Mouse (Mus musculus) heart, embryonic 12.5 days (tissue): ENCODE measurements around the gene Hoxc8. TPM values are rescaled to one million over a fixed set of nuclear protein-coding genes. Genes with fewer than 3 reads are reported as not detected.

Experiments used
- ATAC-seq: fragments of 200-750 bp; cut with Nextera tagmentation; 2 replicates; pipeline ENCODE4 v1.8.0; 2017; ENCODE audit warnings: moderate TSS enrichment, moderate library complexity; ENCODE audit not compliant: insufficient number of reproducible peaks, low FRiP score
- H3K27ac ChIP-seq: fragments of 300-500 bp; sonication (generic); 2 replicates; pipeline ENCODE4 v1.5.1; 2016; ENCODE audit warnings: mild to moderate bottlenecking, moderate library complexity; ENCODE audit not compliant: poor library complexity, severe bottlenecking
- H3K27me3 ChIP-seq: fragments of 300-500 bp; sonication (generic); replicated peaks from 2 replicates; pipeline ENCODE4 v1.6.1; 2016; ENCODE audit warnings: mild to moderate bottlenecking, moderate library complexity
- H3K36me3 ChIP-seq: fragments of 300-500 bp; sonication (generic); 2 replicates; pipeline ENCODE4 v1.6.1; 2016; ENCODE audit warnings: mild to moderate bottlenecking, moderate library complexity
- H3K4me1 ChIP-seq: fragments of 300-500 bp; sonication (generic); replicated peaks from 2 replicates; pipeline ENCODE4 v1.6.1; 2016; ENCODE audit warnings: mild to moderate bottlenecking
- H3K4me2 ChIP-seq: fragments of 300-500 bp; sonication (generic); 2 replicates; pipeline ENCODE4 v1.6.1; 2016; ENCODE audit warnings: mild to moderate bottlenecking, moderate library complexity
- H3K4me3 ChIP-seq: fragments of 300-500 bp; sonication (generic); 2 replicates; pipeline ENCODE4 v1.5.1; 2016; ENCODE audit warnings: mild to moderate bottlenecking
- H3K9ac ChIP-seq: fragments of 300-500 bp; sonication (generic); 2 replicates; pipeline ENCODE4 v1.6.1; 2016; ENCODE audit warnings: mild to moderate bottlenecking, moderate library complexity
- H3K9me3 ChIP-seq: fragments of 300-500 bp; sonication (generic); replicated peaks from 2 replicates; pipeline ENCODE4 v1.6.1; 2016; ENCODE audit warnings: mild to moderate bottlenecking, moderate library complexity
- WGBS: fragments of 180-500 bp; shearing (Covaris S2); methylation state at CpG from one replicate; pipeline ENCODE4 v1.1.7; 2016; 5-methylcytosine and 5-hydroxymethylcytosine counted together
- polyA plus RNA-seq: library from polyadenylated mRNA; unstranded; fragments of >200 nt; fragmentation: Nextera tagmentation; extraction: Ambion mirVana; gene quantifications from 2 replicates; pipeline ENCODE4 v1.2.1, GENCODE M21; 2016

Gene Hoxc8
- polyA plus RNA-seq, 1 experiment from 2014 or later = 0.11 TPM

GRCm38 (mm10) chr15:102965892-102966775, 24.3 kb upstream of the Hoxc8 start:
- WGBS = 4% methylated on average over 29 of the region's 30 CpGs
- Histone ChIP-seq H3K4me1 (peaks cover 12% of the 10 kb centered on the region; the same call in 1 of the 2 replicates), H3K36me3 (no peaks in the 10 kb centered on the region), H3K9ac (no peak overlapping the region), H3K27ac (no peak overlapping the region), H3K4me3 (peak overlapping the region; percentile 17; the same call in 1 of the 2 replicates), H3K4me2 (peak overlapping the region; percentile 45), H3K9me3 (no peaks in the 10 kb centered on the region), H3K27me3 (peaks cover 96% of the 10 kb centered on the region)
- peak; percentile 42 for ATAC-seq

DNA sequence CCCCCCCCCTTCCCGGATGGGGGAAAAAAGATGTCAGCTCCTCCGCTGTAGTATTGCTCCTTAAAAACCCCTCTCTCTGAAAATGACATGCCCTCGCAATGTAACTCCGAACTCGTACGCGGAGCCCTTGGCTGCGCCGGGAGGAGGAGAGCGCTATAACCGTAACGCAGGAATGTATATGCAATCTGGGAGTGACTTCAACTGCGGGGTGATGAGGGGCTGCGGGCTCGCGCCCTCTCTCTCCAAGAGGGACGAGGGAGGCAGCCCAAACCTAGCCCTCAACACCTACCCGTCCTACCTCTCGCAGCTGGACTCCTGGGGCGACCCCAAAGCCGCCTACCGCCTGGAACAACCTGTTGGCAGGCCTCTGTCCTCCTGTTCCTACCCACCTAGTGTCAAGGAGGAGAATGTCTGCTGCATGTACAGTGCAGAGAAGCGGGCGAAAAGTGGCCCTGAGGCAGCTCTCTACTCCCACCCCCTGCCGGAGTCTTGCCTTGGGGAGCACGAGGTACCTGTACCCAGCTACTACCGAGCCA, 23.6 kb upstream of the Hoxc8 start, which contains the start of gene Hoxc10:
Gene Hoxc10 (plus strand): TSS at position 21 of the 536 bp plus-strand sequence.
- no peak for ATAC-seq
- H3K9ac ChIP-seq = no peak within 1 kb of the TSS
- WGBS = 2% methylated on average over 27 of the region's 27 CpGs

GRCm38 (mm10) chr15:102967312-102967510, 23.2 kb upstream of the Hoxc8 start, which contains the start of gene Hoxc5:
Gene Hoxc5, plus strand, starts transcription at chr15:102967443.
- Histone ChIP-seq H3K27me3 (peaks cover 97% of the 10 kb centered on the region), H3K9me3 (no peaks in the 10 kb centered on the region), H3K36me3 (no peaks in the 10 kb centered on the region), H3K4me3 (peak within 1 kb of the TSS; percentile 17; the same call in 1 of the 2 replicates), H3K4me2 (peak within 1 kb of the TSS; percentile 45), H3K27ac (no peak within 1 kb of the TSS), H3K9ac (no peak within 1 kb of the TSS), H3K4me1 (peaks cover 12% of the 10 kb centered on the region; the same call in 1 of the 2 replicates)
- no peak for ATAC-seq
- 2% methylated on average over 12 of the region's 12 CpGs for WGBS

More for the DNA sequence above, 23.6 kb upstream of the Hoxc8 start, which contains the start of gene Hoxc10:
- peaks cover 12% of the 10 kb centered on the region; the same call in 1 of the 2 replicates for H3K4me1 ChIP-seq
- H3K4me3 ChIP-seq = peak within 1 kb of the TSS; percentile 17; the same call in 1 of the 2 replicates
- H3K27ac ChIP-seq = no peak within 1 kb of the TSS
- peaks cover 95% of the 10 kb centered on the region for H3K27me3 ChIP-seq
- H3K9me3 ChIP-seq = no peaks in the 10 kb centered on the region
- peak within 1 kb of the TSS; percentile 45 for H3K4me2 ChIP-seq
- H3K36me3 ChIP-seq = no peaks in the 10 kb centered on the region

- WGBS = 2% methylated on average over 34 of the region's 34 CpGs
- Histone ChIP-seq H3K27ac (no peak overlapping the region), H3K9me3 (no peaks in the 10 kb centered on the region)
Observed at GRCm38 (mm10) chr15:102967511-102968397, 22.7 kb upstream of the Hoxc8 start.

GRCm38 (mm10) chr15:102969296-102969695, 21.1 kb upstream of the Hoxc8 start:
- Histone ChIP-seq H3K4me3 (no peak overlapping the region), H3K4me2 (no peak overlapping the region), H3K27ac (no peak overlapping the region), H3K9ac (no peak overlapping the region), H3K27me3 (peaks cover 97% of the 10 kb centered on the region), H3K4me1 (peaks cover 8% of the 10 kb centered on the region; the same call in 1 of the 2 replicates), H3K9me3 (no peaks in the 10 kb centered on the region), H3K36me3 (no peaks in the 10 kb centered on the region)
- WGBS = 27% methylated on average over 1 of the region's 1 CpGs
- ATAC-seq = no peak

More at GRCm38 (mm10) chr15:102967511-102968397, 22.7 kb upstream of the Hoxc8 start:
- H3K9ac ChIP-seq = no peak overlapping the region
- H3K4me3 ChIP-seq = no peak overlapping the region
- H3K4me2 ChIP-seq = no peak overlapping the region
- peaks cover 97% of the 10 kb centered on the region for H3K27me3 ChIP-seq
- no peak for ATAC-seq
- no peaks in the 10 kb centered on the region for H3K36me3 ChIP-seq
- peaks cover 12% of the 10 kb centered on the region; the same call in 1 of the 2 replicates for H3K4me1 ChIP-seq

- peaks cover 8% of the 10 kb centered on the region; the same call in 1 of the 2 replicates for H3K4me1 ChIP-seq
- no peak overlapping the region for H3K27ac ChIP-seq
- no peak overlapping the region for H3K9ac ChIP-seq
- ATAC-seq = no peak
- H3K36me3 ChIP-seq = no peaks in the 10 kb centered on the region
- 2% methylated on average over 12 of the region's 12 CpGs for WGBS
- no peak overlapping the region for H3K4me2 ChIP-seq
- no peaks in the 10 kb centered on the region for H3K9me3 ChIP-seq
- no peak overlapping the region for H3K4me3 ChIP-seq
- peaks cover 96% of the 10 kb centered on the region for H3K27me3 ChIP-seq
Observed at GRCm38 (mm10) chr15:102970740-102971139, 19.7 kb upstream of the Hoxc8 start.

DNA sequence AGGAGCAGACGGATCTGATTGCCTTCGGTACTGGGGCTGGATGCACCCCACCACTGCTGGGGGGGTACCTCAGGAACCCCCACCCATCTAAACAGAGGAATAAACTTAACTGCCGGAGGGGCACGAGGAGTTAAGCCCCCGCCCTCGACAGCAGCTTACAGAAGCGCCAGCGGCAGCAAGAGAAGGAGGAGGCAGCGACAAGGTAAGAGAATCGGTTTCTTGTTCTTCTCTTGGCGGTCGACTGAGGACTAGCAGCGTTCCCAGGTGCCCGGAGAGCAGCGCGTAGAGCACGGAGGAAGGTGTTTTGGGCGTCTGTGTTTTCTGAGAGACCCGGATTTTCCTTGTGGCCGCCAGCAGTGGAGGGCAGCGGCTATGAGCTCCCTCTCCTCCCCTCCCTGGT, 18.2 kb upstream of the Hoxc8 start:
- no peak for ATAC-seq
- Histone ChIP-seq H3K4me2 (no peak overlapping the region), H3K9me3 (no peaks in the 10 kb centered on the region), H3K4me1 (peaks cover 3% of the 10 kb centered on the region; the same call in 1 of the 2 replicates), H3K9ac (no peak overlapping the region), H3K4me3 (no peak overlapping the region), H3K27me3 (peaks cover 96% of the 10 kb centered on the region), H3K36me3 (no peaks in the 10 kb centered on the region), H3K27ac (no peak overlapping the region)
- under 1% methylated on average over 21 of the region's 21 CpGs for WGBS

DNA sequence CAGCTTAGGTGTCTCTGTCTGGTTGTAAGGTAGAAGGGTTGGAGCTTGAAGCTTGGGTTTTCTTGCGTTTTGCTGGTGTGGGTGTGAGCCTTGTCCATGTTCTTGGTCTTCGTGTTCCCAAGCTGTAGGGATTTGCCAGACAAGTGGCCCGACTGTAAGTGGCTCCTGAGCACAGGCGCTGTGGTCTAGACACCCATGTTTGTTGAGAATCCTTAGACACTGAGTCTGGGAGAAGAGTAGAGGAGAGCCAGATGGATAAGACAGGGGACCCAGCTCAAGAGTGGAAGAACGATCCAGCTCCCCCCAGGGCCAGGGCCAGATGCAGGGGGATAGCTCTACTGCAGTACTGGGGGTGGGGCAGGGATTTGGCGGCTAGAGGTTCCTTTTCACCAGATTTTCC, 17.7 kb upstream of the Hoxc8 start:
- Histone ChIP-seq H3K4me2 (no peak overlapping the region), H3K36me3 (no peaks in the 10 kb centered on the region), H3K27me3 (peaks cover 96% of the 10 kb centered on the region), H3K4me3 (no peak overlapping the region), H3K4me1 (peaks cover 6% of the 10 kb centered on the region; the same call in 1 of the 2 replicates), H3K9ac (no peak overlapping the region), H3K9me3 (no peaks in the 10 kb centered on the region), H3K27ac (no peak overlapping the region)
- ATAC-seq = no peak
- under 1% methylated on average over 6 of the region's 6 CpGs for WGBS

DNA sequence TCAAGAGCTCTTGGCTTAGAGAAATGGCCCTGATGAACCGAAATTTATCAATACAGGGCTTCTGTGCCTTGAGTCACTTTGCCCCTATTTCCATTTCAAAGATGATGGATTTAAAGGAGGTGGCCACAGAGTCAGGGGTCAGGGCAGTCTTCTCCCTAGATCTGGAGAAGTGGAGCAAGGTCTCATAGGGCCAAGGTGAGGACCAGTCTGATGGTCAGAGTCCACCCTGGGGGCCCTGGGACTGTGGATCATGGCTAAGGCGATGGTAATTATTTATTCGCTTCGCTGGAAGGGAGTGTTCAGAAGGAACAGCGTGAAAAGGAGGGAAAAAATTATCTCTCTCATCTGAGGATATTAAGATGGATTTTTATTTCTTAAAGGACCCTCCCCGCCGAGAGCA, 15.4 kb upstream of the Hoxc8 start:
- no peak for ATAC-seq
- Histone ChIP-seq H3K9ac (no peak overlapping the region), H3K27ac (no peak overlapping the region), H3K9me3 (no peaks in the 10 kb centered on the region), H3K27me3 (peaks cover 97% of the 10 kb centered on the region), H3K4me2 (no peak overlapping the region), H3K36me3 (no peaks in the 10 kb centered on the region), H3K4me1 (peaks cover 6% of the 10 kb centered on the region; the same call in 1 of the 2 replicates), H3K4me3 (no peak overlapping the region)
- 5% methylated on average over 7 of the region's 7 CpGs for WGBS

DNA sequence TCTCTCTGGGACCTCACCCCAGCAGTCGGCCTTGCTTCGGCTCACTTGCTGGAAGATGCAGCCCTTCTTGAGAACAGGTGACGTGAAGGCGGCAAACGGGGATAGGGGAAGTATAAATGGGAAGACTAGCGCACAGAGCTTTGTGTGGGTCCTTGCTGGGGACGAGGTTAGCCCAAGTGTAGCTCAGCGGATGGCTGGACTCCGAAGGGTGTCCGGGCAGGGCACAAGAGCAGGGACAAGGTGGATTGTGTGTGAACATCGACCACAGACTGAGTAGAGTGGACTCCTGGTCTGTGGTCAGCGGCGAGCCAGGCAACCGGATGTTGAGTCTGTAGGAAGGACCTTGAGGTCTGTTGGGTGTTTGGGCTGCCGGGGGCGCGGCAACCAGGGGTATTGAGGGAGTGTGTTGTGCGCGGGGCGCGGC, 14.7 kb upstream of the Hoxc8 start:
- no peak for ATAC-seq
- Histone ChIP-seq H3K9me3 (no peaks in the 10 kb centered on the region), H3K4me1 (peaks cover 6% of the 10 kb centered on the region; the same call in 1 of the 2 replicates), H3K4me3 (no peak overlapping the region), H3K27me3 (peaks cover 97% of the 10 kb centered on the region), H3K9ac (no peak overlapping the region), H3K27ac (no peak overlapping the region), H3K36me3 (no peaks in the 10 kb centered on the region), H3K4me2 (no peak overlapping the region)
- under 1% methylated on average over 21 of the region's 21 CpGs for WGBS
